28 mouse cellular contexts compared by ENCODE assay signal in the genomic region with DNA sequence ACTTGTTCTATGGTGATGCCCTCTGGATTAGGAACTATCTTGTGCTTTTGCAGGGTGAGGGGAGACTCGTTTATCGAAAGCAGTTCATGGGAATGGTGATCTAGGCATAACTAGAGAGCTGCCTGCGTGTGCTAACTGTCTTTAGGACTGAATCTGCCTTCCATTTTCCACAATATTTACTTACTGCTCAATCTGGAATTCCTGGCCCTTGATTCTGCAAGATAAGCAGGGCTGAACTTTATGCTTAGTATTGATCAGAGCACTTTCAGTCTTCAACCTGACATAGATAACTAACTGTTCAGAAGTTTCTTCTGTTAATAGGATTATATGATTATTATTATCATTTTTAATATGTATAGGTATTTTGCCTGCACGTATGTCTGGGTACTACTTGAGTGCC. TPM values are rescaled to one million over a fixed set of nuclear protein-coding genes. Genes with fewer than 3 reads are reported as not detected.
DNase-seq lines count a peak whose midpoint lies in the region; ATAC-seq and TF ChIP-seq lines count a peak whose summit lies in the region.
"Had no signal": no experiment of that assay in that cellular context is flagged by ENCODE, and none has a peak within 500 bp of the region (broad histone marks: within the 10 kb centered on the region; RNA-seq: fewer than 3 reads in every experiment).

No protein-coding gene starts in this region.

- no peak for TF ChIP-seq EP300 in heart, adult 2 months (IDR thresholded peaks at IDR 0.05; ENCODE audit: insufficient read depth, low read depth, low read length)
- TF ChIP-seq EP300 in liver, postnatal 0 days (IDR thresholded peaks at IDR 0.05; ENCODE audit: low read depth) = no peak

- ATAC-seq in liver, embryonic 15.5 days (ENCODE audit: insufficient read depth) = no peak
- no peak for ATAC-seq in liver, embryonic 12.5 days
- no peak for ATAC-seq in liver, postnatal 0 days
- ATAC-seq: activated CD4-positive, CD25-positive, alpha-beta regulatory T cell, adult 4 months; CD4-positive, CD25-positive, alpha-beta regulatory T cell, adult 4 months; forebrain, embryonic 13.5 days; forebrain, embryonic 15.5 days; Patski had no signal

- H3K4me2 ChIP-seq in liver, embryonic 15.5 days = peak overlapping the region; percentile 4; the same call in 1 of the 2 replicates
- no peak overlapping the region for H3K4me2 ChIP-seq in liver, embryonic 12.5 days
- H3K4me2 ChIP-seq in liver, postnatal 0 days (ENCODE audit: low read depth, low read length) = peak overlapping the region; percentile 39; the same call in 1 of the 2 replicates
- H3K4me2 ChIP-seq: embryonic facial prominence, embryonic 12.5 days; forebrain, embryonic 13.5 days; forebrain, embryonic 15.5 days had no signal

- H3K9me3 ChIP-seq in liver, embryonic 15.5 days (replicated peaks) = no peaks in the 10 kb centered on the region
- no peaks in the 10 kb centered on the region for H3K9me3 ChIP-seq in liver, embryonic 12.5 days (replicated peaks)
- no peaks in the 10 kb centered on the region for H3K9me3 ChIP-seq in liver, postnatal 0 days (ENCODE audit: low read length)
- H3K9me3 ChIP-seq: embryonic facial prominence, embryonic 10.5 days; embryonic facial prominence, embryonic 12.5 days; forebrain, embryonic 13.5 days; forebrain, embryonic 15.5 days; G1E had no signal

- no peaks in the 10 kb centered on the region for H3K27me3 ChIP-seq in heart, adult 2 months (ENCODE audit: control insufficient read depth, insufficient read depth, low read length)
- H3K27me3 ChIP-seq in liver, embryonic 15.5 days = no peaks in the 10 kb centered on the region
- H3K27me3 ChIP-seq in liver, embryonic 12.5 days (replicated peaks) = no peaks in the 10 kb centered on the region
- no peaks in the 10 kb centered on the region for H3K27me3 ChIP-seq in liver, postnatal 0 days (ENCODE audit: insufficient read depth, low read length)
- H3K27me3 ChIP-seq: CH12.LX; embryonic facial prominence, embryonic 12.5 days; forebrain, embryonic 13.5 days; forebrain, embryonic 15.5 days; Patski had no signal

- DNase-seq in heart, adult 11 months = peak; percentile 4
- DNase-seq in heart, adult 2 months = no peak
- no peak for DNase-seq in liver, postnatal 0 days
- no peak for DNase-seq in spleen, postnatal 36 days (ENCODE audit: low spot score in 2 of 2)
- DNase-seq: adrenal gland, adult 8-10 months; adrenal gland, postnatal 14 days; adrenal gland, postnatal 36 days; B cell, adult 2 months; cerebellum, adult 11-12 months; cerebellum, adult 2 months; cerebellum, adult 9-10 months; cerebellum, postnatal 10 days; cerebellum, postnatal 25 days had no signal

- no peak overlapping the region for H3K4me3 ChIP-seq in heart, adult 2 months
- no peak overlapping the region for H3K4me3 ChIP-seq in liver, embryonic 15.5 days (replicated peaks)
- H3K4me3 ChIP-seq in liver, embryonic 12.5 days = no peak overlapping the region
- H3K4me3 ChIP-seq in liver, postnatal 0 days (ENCODE audit: low read depth, low read length) = no peak overlapping the region
- H3K4me3 ChIP-seq: embryonic facial prominence, embryonic 10.5 days; embryonic facial prominence, embryonic 12.5 days; forebrain, embryonic 13.5 days; forebrain, embryonic 15.5 days had no signal

- intact Hi-C loops in heart, adult 2 months (cut with DNase I) = no loop called here

- H3K9ac ChIP-seq in heart, adult 2 months (ENCODE audit: low read depth, low read length) = no peak overlapping the region
- no peak overlapping the region for H3K9ac ChIP-seq in liver, embryonic 15.5 days
- no peak overlapping the region for H3K9ac ChIP-seq in liver, embryonic 12.5 days
- H3K9ac ChIP-seq in liver, postnatal 0 days (replicated peaks) = no peak overlapping the region
- H3K9ac ChIP-seq: embryonic facial prominence, embryonic 12.5 days; forebrain, embryonic 13.5 days; forebrain, embryonic 15.5 days had no signal

- no peak for TF ChIP-seq POLR2A in heart, adult 2 months (IDR thresholded peaks at IDR 0.05; ENCODE audit: insufficient read depth, low read depth, low read length)

- H3K4me1 ChIP-seq in heart, adult 2 months (ENCODE audit: control insufficient read depth, insufficient read depth, low read length) = no peaks in the 10 kb centered on the region
- peaks cover 54% of the 10 kb centered on the region for H3K4me1 ChIP-seq in liver, embryonic 15.5 days (replicated peaks)
- H3K4me1 ChIP-seq in liver, embryonic 12.5 days = peaks cover 39% of the 10 kb centered on the region
- peaks cover 23% of the 10 kb centered on the region for H3K4me1 ChIP-seq in liver, postnatal 0 days (ENCODE audit: insufficient read depth)

- 90% methylated on average over 4 of the region's 4 CpGs for WGBS in heart, adult 2 months
- 70% methylated on average over 4 of the region's 4 CpGs for WGBS in liver, embryonic 15.5 days (ENCODE audit: insufficient replicate concordance)
- WGBS in liver, embryonic 12.5 days (ENCODE audit: insufficient replicate concordance) = 74% methylated on average over 4 of the region's 4 CpGs
- WGBS in liver, postnatal 0 days (ENCODE audit: insufficient replicate concordance) = 69% methylated on average over 4 of the region's 4 CpGs

- no peak for TF ChIP-seq CTCF in heart, adult 2 months (IDR thresholded peaks at IDR 0.05)
- TF ChIP-seq CTCF in liver, postnatal 0 days (IDR thresholded peaks at IDR 0.05; ENCODE audit: low read depth) = no peak

- no peaks in the 10 kb centered on the region for H3K79me2 ChIP-seq in heart, adult 2 months (replicated peaks; ENCODE audit: control insufficient read depth, insufficient read depth, low read length)

- H3K27ac ChIP-seq in heart, adult 2 months = no peak overlapping the region
- peak overlapping the region; percentile 3; the same call in 1 of the 2 replicates for H3K27ac ChIP-seq in liver, embryonic 15.5 days (replicated peaks)
- no peak overlapping the region for H3K27ac ChIP-seq in liver, embryonic 12.5 days
- peak overlapping the region; percentile 63 for H3K27ac ChIP-seq in liver, postnatal 0 days (ENCODE audit: low read depth)
- H3K27ac ChIP-seq: embryonic facial prominence, embryonic 10.5 days; embryonic facial prominence, embryonic 12.5 days; forebrain, embryonic 13.5 days; forebrain, embryonic 15.5 days had no signal

- peaks cover 3% of the 10 kb centered on the region; the same call in 1 of the 2 replicates for H3K36me3 ChIP-seq in heart, adult 2 months (ENCODE audit: control insufficient read depth, insufficient read depth, low read length)
- peaks cover 37% of the 10 kb centered on the region for H3K36me3 ChIP-seq in liver, embryonic 15.5 days (replicated peaks)
- H3K36me3 ChIP-seq in liver, embryonic 12.5 days = peaks cover 40% of the 10 kb centered on the region
- peaks cover 7% of the 10 kb centered on the region for H3K36me3 ChIP-seq in liver, postnatal 0 days (replicated peaks; ENCODE audit: insufficient read depth, low read length)

RNA-seq across cellular contexts. Expression of a gene that starts 3.9 kb away (rescaled TPM):
- total RNA-seq in heart, adult 2 months (2021) = 1 to 10 TPM; 6.3 to 8.2 TPM
- polyA plus RNA-seq in heart, adult 2 months (2012; rRNA removed) = 4.1 and 7.2 TPM in 2 replicates
- polyA plus RNA-seq in liver, embryonic 15.5 days (2015; fragmentation: Nextera tagmentation; extraction: Ambion mirVana) = 5.4 and 5.9 TPM in 2 replicates
- polyA plus RNA-seq in liver, embryonic 12.5 days (2016; fragmentation: Nextera tagmentation; extraction: Ambion mirVana) = 7.1 and 7.3 TPM in 2 replicates
- polyA plus RNA-seq in liver, postnatal 0 days (2015; fragmentation: Nextera tagmentation; extraction: Ambion mirVana) = 5.4 and 5.6 TPM in 2 replicates

RNA-seq across cellular contexts. Expression of a gene that starts 19.5 kb away (rescaled TPM):
- total RNA-seq in heart, adult 2 months (2021) = 10 to 100 TPM; 29.3 to 30.2 TPM
- polyA plus RNA-seq in heart, adult 2 months (2012; rRNA removed) = 17.4 and 20.5 TPM in 2 replicates
- polyA plus RNA-seq in liver, embryonic 15.5 days (2015; fragmentation: Nextera tagmentation; extraction: Ambion mirVana) = 18.6 and 19.9 TPM in 2 replicates
- polyA plus RNA-seq in liver, embryonic 12.5 days (2016; fragmentation: Nextera tagmentation; extraction: Ambion mirVana) = 41.1 and 45.5 TPM in 2 replicates
- 22.8 and 24.9 TPM in 2 replicates for polyA plus RNA-seq in liver, postnatal 0 days (2015; fragmentation: Nextera tagmentation; extraction: Ambion mirVana)

RNA-seq across cellular contexts. Expression of a gene that starts 40.1 kb away (rescaled TPM):
- total RNA-seq in heart, adult 2 months (2021) = not detected
- not detected in 2 replicates for polyA plus RNA-seq in heart, adult 2 months (2012; rRNA removed)
- not detected in 2 replicates for polyA plus RNA-seq in liver, embryonic 15.5 days (2015; fragmentation: Nextera tagmentation; extraction: Ambion mirVana)
- not detected in 2 replicates for polyA plus RNA-seq in liver, embryonic 12.5 days (2016; fragmentation: Nextera tagmentation; extraction: Ambion mirVana)
- polyA plus RNA-seq in liver, postnatal 0 days (2015; fragmentation: Nextera tagmentation; extraction: Ambion mirVana) = not detected in 2 replicates
- total RNA-seq: adrenal gland, adult 18-20 months; adrenal gland, adult 8-10 months; adrenal gland, postnatal 14 days; adrenal gland, postnatal 36 days; CH12.LX; G1E had no signal
- polyA plus RNA-seq: activated CD4-positive, CD25-positive, alpha-beta regulatory T cell, adult 4 months; CD4-positive, CD25-positive, alpha-beta regulatory T cell, adult 4 months; cerebellum, adult 2 months; cortical plate, adult 2 months; embryonic facial prominence, embryonic 10.5 days; embryonic facial prominence, embryonic 12.5 days; embryonic facial prominence, embryonic 14.5 days; forebrain, embryonic 11.5 days; forebrain, embryonic 13.5 days; forebrain, embryonic 15.5 days; G1E; Patski had no signal

RNA-seq across cellular contexts. Expression of a gene that starts 43.0 kb away (rescaled TPM):
- total RNA-seq in heart, adult 2 months (2021) = 10 to 100 TPM; 28.4 to 33.2 TPM
- 42.0 and 49.5 TPM in 2 replicates for polyA plus RNA-seq in heart, adult 2 months (2012; rRNA removed)
- 46.9 and 51.4 TPM in 2 replicates for polyA plus RNA-seq in liver, embryonic 15.5 days (2015; fragmentation: Nextera tagmentation; extraction: Ambion mirVana)
- 75.9 and 78.0 TPM in 2 replicates for polyA plus RNA-seq in liver, embryonic 12.5 days (2016; fragmentation: Nextera tagmentation; extraction: Ambion mirVana)
- polyA plus RNA-seq in liver, postnatal 0 days (2015; fragmentation: Nextera tagmentation; extraction: Ambion mirVana) = 50.1 and 55.5 TPM in 2 replicates

RNA-seq across cellular contexts. Expression of a gene that starts 48.1 kb away (rescaled TPM):
- total RNA-seq in heart, adult 2 months (2021) = 1 to 10 TPM; 7.3 to 7.5 TPM
- 20.7 and 27.0 TPM in 2 replicates for polyA plus RNA-seq in heart, adult 2 months (2012; rRNA removed)
- polyA plus RNA-seq in liver, embryonic 15.5 days (2015; fragmentation: Nextera tagmentation; extraction: Ambion mirVana) = 4.9 TPM in 2 replicates
- polyA plus RNA-seq in liver, embryonic 12.5 days (2016; fragmentation: Nextera tagmentation; extraction: Ambion mirVana) = 8.1 and 9.2 TPM in 2 replicates
- polyA plus RNA-seq in liver, postnatal 0 days (2015; fragmentation: Nextera tagmentation; extraction: Ambion mirVana) = 5.9 and 6.8 TPM in 2 replicates
- polyA plus RNA-seq: activated CD4-positive, CD25-positive, alpha-beta regulatory T cell, adult 4 months; CD4-positive, CD25-positive, alpha-beta regulatory T cell, adult 4 months had no signal

Comparison
In these comparisons a context has a peak if more than half of its experiments do, and no peak if none do; other contexts are left out.
1. H3K27ac ChIP-seq: peak in liver, embryonic 15.5 days (single experiment) and liver, postnatal 0 days (single experiment); none in heart, adult 2 months (single experiment) and liver, embryonic 12.5 days (single experiment).